Mouse (Mus musculus): Measurements from ENCODE around the gene Ywhag. TPM values are rescaled to one million over a fixed set of nuclear protein-coding genes. Genes with fewer than 3 reads are reported as not detected.

Gene Ywhag
- polyA plus RNA-seq, 1 experiment from 2014 or later = 60.1 TPM

Other genes with a start within 250 kb of the Ywhag start
- 17.8 and 18.2 TPM in 2 replicates for gene Tmem120a, start 190.2 kb downstream of the Ywhag start, polyA plus RNA-seq (2015; fragmentation: Nextera tagmentation; extraction: Ambion mirVana)
- 0.13 TPM in 1 of 2 replicates, not detected in the other for gene Styxl1, start 156.2 kb downstream of the Ywhag start, polyA plus RNA-seq (2015; fragmentation: Nextera tagmentation; extraction: Ambion mirVana)
- 279 and 280 TPM in 2 replicates for gene Mdh2, start 156.1 kb downstream of the Ywhag start, polyA plus RNA-seq (2015; fragmentation: Nextera tagmentation; extraction: Ambion mirVana)
- gene Srrm3, start 127.7 kb downstream of the Ywhag start, polyA plus RNA-seq (2015; fragmentation: Nextera tagmentation; extraction: Ambion mirVana) = not detected in 2 replicates
- 9.8 and 19.9 TPM in 2 replicates for gene Hspb1, start 46.7 kb downstream of the Ywhag start, polyA plus RNA-seq (2015; fragmentation: Nextera tagmentation; extraction: Ambion mirVana)
- 1.5 and 1.7 TPM in 2 replicates for gene Ssc4d, start 39.9 kb upstream of the Ywhag start, polyA plus RNA-seq (2015; fragmentation: Nextera tagmentation; extraction: Ambion mirVana)
- 0.06 TPM in 1 of 2 replicates, not detected in the other for gene Zp3, start 45.5 kb upstream of the Ywhag start, polyA plus RNA-seq (2015; fragmentation: Nextera tagmentation; extraction: Ambion mirVana)
- gene Dtx2, start 60.2 kb upstream of the Ywhag start, polyA plus RNA-seq (2015; fragmentation: Nextera tagmentation; extraction: Ambion mirVana) = 6.0 and 6.5 TPM in 2 replicates
- gene Upk3b, start 103.9 kb upstream of the Ywhag start, polyA plus RNA-seq (2015; fragmentation: Nextera tagmentation; extraction: Ambion mirVana) = 2.9 and 3.6 TPM in 2 replicates
- not detected in 2 replicates for gene Upk3bl, start 119.9 kb upstream of the Ywhag start, polyA plus RNA-seq (2015; fragmentation: Nextera tagmentation; extraction: Ambion mirVana)
- 1.9 and 2.0 TPM in 2 replicates for gene Rasa4, start 149.3 kb upstream of the Ywhag start, polyA plus RNA-seq (2015; fragmentation: Nextera tagmentation; extraction: Ambion mirVana)
- gene Polr2j, start 182.0 kb upstream of the Ywhag start, polyA plus RNA-seq (2015; fragmentation: Nextera tagmentation; extraction: Ambion mirVana) = 104 and 118 TPM in 2 replicates
- 30.5 and 33.9 TPM in 2 replicates for gene Lrwd1, start 201.5 kb upstream of the Ywhag start, polyA plus RNA-seq (2015; fragmentation: Nextera tagmentation; extraction: Ambion mirVana)
- 11.3 and 12.9 TPM in 2 replicates for gene Alkbh4, start 201.5 kb upstream of the Ywhag start, polyA plus RNA-seq (2015; fragmentation: Nextera tagmentation; extraction: Ambion mirVana)
- gene Orai2, start 236.1 kb upstream of the Ywhag start, polyA plus RNA-seq (2015; fragmentation: Nextera tagmentation; extraction: Ambion mirVana) = 3.6 and 4.0 TPM in 2 replicates